Mouse (Mus musculus): ENCODE measurements around the gene Ccdc62.

Ccdc62 gene

DNA sequence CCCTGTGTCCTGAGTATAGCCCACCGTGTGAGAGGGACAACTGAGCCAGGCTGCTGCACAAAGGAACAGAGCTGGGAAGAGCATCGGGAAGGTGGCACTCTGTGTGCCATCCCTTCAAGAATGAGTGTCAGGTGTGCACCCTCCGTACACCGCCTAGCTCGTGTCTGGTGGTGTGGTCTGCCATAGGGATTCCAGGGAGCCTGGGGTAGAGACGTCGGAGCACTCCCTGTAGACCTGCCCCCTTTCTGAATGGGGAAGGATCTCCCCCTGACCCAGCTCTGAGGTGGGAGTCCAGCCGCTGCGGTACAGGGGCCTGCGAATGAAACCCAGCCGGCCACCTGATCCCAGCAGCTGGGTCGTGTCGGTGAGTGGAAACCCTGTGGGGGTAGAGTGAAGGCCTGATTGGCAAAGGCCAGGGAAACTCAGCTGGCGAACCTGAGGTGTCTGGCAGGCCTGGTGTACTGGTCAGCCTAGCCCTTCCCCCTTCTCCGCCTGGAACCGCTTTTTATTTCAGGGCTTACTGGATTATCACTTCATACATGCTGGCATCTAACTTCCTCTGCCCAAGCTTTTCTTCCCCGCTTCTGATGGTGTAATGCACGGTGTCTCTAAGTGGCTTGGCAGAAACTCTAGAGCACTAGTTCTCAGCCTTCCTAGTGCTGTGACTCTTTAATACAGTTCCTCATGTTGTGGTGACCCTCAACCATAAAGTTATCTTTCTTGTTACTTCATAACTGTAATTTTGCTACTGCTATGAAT lies 48.9 kb downstream of the Ccdc62 start:
- no peak for DNase-seq (ENCODE audit: low spot score in 2 of 2)

DNA sequence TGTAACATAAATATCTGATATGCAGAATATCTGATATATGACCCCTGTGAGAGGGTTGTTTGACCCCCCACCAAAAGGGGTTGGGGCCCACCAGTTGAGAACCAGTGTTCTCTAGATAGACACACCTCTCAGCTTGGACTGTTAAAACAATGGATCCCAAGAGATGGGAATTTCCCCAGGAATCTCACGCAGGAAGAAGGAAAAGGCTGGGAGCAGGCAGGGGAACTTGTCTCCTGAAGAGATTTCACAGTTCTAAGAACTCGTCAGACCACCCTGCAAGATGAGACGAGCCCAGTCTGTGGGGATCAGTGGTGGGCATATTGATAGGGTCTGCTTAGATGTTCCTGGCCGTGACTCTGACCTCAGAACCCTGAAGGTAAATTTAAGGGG lies 49.5 kb downstream of the Ccdc62 start:
- DNase-seq (ENCODE audit: low spot score in 2 of 2) = no peak

DNA sequence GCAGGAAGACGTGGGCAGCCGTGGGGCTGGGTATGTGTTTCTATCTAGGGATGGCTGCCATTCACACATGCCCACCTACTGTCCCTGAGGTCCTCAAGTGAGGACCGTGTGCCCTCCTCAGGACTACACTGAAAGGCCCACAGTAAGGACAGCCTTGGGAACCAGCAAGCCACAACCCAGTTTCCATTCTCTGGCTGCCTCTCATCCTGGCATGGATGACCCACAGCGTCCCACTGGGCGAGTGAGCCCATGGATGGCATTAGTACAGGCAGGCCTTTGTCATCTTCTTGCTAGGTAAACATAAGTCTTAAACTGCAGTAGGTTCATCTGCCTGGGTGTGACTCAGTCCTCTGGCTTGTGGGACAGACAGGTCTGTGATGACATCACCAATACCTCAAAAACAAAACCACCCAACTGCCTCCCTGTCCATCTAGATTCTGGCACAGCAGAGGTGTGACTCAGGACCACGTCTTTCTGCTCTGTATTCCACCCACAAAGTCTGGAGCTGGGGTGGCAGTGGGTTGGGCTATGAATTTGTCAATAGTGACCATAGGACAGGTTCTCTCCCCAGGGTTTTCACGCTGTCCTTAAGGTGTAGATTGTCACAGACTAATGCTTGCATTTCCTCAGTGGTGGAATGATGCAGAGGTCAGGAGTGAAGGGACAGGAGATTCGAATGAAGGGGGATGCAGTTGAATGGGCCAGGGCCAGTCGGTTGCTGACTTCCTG lies 50.2 kb downstream of the Ccdc62 start:
- peak in 1 of 2 experiments; percentile 12 for DNase-seq (ENCODE audit: low spot score in 2 of 2)

DNA sequence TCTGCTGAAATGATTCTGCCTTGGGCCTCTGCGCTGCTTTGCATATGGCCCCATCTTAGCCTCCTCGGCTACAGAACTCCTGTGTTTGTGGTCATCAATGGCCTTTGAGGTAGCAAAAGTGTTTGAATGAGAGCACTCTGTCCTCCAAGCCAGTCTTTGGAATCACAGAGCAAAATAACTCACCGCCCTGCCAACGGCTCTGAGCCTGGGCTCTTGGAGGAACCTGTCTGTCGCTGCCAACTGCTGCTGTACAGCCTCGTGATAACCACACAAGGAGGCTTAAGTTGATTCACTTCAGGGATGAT lies 50.7 kb downstream of the Ccdc62 start:
- peak in 1 of 2 experiments; percentile 40 for DNase-seq (ENCODE audit: low spot score in 2 of 2)

DNA sequence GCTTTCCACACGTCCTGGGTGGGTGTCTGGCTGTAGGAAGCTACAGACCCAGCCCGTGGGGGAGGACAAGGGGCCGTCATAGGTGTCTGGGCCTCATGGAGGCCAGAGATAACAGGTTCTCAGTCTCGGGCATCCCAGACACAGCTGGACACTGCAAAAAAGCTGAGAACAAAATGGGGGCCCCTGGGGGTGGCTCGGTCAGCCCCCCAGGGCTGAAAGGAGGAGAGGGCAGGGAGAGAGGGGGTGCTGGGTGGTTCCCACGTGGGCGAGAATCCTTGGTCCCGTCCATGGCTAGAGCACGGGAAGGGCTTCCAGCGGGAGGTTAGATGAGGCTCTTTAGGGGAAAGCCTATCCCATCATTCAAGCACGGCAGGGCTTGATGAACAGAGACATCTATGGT lies 52.4 kb downstream of the Ccdc62 start:
- DNase-seq (ENCODE audit: low spot score in 2 of 2) = no peak

DNA sequence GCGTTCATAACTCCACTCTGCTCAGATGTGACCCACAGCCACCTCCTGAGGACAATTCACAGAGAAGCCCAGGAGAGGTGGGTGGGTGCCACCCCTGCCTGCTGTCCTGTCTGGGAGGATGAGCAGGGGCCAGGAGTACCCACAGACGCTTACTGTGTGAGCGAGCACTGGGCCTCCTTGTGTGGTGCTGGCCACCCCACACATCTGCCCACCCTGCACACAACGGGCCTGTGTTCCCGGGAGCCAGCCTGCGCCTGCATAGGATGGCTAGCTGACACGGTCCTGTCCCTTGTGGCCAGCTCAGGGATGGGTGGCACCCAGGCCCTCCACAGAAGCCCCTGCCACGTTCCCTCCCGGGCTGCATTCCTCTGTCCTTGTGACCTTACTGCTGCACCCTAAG lies 55.0 kb downstream of the Ccdc62 start:
- DNase-seq (ENCODE audit: low spot score in 2 of 2) = no peak

DNA sequence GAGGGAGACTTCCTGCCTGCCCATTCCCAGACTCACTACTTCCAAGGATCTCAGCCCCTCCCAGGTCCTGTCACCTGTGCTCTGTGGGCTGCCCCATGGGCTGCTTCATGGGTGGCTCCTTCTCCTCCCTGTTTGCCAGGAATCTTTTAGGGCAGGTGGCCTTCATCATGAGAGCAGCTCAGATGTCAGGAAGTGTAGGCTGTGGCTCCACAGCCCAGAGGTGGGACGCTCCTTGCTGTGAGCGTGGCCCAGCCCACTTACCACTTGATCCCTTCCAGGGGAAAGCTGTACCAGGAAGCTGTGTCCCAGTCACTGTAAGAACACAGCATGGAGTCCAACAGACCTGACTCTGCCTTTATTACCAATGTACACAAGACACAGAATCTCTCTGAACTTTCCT lies 56.4 kb downstream of the Ccdc62 start:
- no peak for DNase-seq (ENCODE audit: low spot score in 2 of 2)

DNA sequence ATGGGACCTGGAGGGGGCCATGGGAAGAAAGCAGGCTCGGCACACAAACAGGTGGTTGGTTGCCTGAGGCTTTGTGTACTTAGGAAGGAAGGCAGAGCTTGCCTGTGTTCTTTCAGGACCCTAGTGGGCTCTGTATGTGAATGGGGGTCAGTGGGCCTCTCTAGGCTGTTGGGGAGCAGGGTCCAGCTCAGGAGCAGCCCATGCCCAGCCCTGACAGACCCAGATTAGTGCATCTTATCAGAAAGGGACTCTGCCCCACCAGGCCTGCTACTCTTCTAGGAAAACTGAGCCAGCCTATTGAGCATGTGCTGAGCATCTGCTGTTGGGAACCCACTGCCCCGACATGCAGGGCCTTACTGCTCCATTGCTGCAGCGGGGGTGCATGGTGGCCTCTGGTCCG lies 57.0 kb downstream of the Ccdc62 start:
- no peak for DNase-seq (ENCODE audit: low spot score in 2 of 2)

DNA sequence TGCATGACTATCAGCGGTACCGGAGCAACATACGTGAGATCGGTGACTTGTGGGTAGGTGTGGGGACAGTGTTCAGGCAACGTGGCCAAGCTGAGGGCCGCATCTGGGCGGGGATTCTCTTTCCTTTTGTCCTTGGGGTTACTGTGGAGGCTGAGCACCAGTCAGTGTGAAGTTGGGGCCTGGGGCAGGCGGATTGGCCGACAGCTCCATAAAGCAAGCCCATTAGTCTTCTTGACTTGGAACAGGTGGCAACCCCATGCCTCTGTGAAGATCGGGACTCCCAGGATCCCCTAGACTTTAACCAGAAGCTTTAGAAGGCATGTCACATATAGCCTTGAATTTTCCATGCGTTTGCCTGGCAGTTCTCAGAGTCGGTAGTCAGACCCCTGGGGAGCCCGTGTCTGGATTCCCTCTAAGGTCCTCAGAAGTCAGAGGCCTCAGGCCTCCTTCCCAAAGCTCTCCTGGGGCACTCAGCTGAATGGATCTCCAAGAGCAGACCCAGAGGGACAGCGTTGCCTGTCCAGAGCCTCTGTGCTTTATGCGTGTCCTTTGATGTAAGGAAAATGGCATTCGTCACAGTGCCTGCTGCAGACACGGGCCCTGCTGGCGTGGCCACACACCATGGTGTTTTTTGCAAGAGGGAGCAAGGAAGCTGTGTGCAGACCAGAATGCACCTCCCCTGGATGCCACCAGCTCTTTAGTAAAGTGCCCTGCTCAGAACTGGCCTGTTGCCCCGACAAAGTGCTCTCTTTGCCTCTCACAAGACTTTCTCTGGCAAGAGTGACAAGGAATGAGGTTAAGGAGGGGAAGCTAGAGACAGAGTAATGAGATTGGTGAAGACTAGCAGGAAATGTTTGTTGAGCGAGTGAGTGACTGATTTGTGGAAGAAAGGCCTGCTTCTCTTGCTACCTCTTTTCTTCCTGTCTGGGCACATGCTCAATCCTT lies 59.7 kb downstream of the Ccdc62 start:
- DNase-seq (ENCODE audit: low spot score in 2 of 2) = no peak

DNA sequence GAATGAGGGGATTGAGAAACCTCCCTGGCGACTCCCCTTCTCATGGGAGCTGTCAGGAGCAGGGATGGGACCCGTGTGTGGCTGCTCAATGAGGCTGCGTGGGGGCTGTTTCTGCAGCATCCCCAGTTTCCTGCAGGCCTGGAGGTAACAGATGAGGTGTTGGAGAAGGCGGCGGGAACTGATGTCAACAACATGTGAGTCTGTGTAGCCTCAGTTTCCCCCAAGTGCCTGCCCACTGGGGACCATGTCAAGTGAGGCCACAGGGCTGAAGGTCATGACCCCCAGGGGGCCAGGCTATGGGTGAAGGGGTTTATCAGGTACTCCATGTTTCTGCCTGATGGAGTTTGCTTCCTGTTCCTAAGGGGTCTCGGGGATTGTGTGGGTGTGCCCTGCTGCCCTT lies 60.8 kb downstream of the Ccdc62 start:
- no peak for DNase-seq (ENCODE audit: low spot score in 2 of 2)

DNA sequence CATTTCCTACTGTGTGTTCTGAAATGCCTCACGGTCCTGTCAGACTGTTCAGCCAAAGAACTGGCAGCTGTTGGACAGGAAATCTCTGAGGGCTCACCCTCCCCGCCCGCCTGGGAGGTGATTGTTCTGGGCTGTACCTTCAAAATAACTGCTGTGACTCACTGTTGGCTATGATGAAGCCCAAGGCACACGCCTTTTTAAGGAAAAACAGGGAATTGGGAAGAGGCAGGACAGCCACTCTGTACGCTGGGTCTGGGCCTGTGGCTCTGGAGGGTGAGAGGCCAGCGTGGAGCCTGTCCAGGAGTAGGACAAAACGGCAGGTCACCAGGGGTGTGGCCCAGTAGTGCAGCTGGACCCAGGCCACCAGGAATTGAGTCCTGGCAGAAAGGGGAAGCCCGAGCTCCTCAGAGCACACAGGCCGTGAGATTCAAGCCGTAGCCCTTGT lies 61.7 kb downstream of the Ccdc62 start:
- DNase-seq (ENCODE audit: low spot score in 2 of 2) = no peak

DNA sequence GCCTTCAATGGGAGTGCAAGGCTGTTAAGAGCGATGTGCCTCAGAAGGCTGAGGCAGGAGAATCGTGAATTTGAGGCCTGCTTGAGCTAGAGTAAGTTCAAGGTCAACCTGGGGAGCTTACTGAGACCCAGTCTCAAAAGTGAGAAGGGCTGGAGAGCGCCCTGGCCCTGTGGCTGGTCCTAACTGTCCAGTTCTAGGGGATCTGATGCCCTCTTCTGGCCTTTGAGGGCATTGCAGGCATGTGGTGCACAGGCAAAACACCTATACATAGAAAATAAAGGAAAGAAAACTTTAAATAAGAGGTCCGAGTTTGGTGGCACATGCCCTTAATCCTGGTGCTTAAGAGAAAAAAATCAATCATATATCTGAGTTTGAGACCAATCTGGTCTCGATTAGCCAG lies 62.3 kb downstream of the Ccdc62 start:
- peak; percentile 70 to 76 for DNase-seq (ENCODE audit: low spot score in 2 of 2)

DNA sequence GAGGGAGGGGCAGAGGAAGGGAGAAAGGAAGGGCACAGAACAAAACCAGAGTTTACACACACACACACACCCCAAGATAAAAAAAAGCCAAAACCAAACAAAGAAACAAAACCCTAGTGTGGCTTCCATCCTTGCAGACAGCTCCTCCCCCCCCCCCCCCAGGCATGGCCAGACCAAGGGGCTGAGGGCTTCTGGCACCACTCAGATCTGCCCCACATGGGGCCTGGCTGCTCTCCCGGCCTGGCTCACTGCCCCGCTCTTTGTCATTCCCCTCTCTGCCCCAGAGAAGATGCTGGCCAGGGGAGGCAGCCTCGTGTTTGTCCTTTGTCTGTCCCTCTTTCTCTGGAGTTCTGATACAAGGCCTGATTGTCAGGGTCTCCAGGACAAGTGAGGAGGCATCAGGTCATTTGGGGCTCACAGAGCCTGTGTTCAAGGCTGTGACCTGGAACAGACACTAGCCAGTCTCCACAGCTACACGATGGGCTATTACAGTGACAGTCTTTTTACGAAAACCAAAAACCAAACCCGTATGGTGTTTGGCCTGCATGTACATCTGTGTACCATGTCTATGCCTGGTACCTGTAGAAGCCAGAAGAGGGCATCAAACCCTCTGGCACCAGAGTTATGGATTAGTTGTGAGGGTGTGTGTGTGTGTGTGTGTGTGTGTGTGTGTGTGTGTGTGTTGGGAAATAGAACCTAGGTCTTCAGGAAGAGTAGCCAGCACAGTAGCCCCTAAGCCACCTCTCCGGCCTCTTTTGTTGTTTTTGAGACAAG lies 63.0 kb downstream of the Ccdc62 start:
- DNase-seq (ENCODE audit: low spot score in 2 of 2) = peak; percentile 61 to 74

DNA sequence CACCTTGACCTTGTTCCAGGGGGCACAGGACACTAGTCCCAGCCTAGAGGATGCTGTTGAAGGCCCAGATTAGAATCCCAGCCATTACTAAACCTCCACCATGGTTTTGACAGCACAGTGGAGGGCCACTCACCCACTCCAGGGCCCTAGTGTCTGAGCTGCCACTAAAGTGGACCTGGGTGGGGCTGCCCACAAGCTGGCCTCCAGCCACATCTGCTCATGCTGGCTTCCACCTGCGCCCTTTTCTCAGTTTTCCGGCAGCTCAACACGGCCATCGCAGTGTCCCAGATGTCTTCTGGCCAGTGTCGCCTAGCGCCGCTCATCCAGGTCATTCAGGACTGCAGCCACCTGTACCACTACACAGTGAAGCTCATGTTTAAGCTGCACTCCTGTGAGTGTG lies 64.0 kb downstream of the Ccdc62 start:
- no peak for DNase-seq (ENCODE audit: low spot score in 2 of 2)

DNA sequence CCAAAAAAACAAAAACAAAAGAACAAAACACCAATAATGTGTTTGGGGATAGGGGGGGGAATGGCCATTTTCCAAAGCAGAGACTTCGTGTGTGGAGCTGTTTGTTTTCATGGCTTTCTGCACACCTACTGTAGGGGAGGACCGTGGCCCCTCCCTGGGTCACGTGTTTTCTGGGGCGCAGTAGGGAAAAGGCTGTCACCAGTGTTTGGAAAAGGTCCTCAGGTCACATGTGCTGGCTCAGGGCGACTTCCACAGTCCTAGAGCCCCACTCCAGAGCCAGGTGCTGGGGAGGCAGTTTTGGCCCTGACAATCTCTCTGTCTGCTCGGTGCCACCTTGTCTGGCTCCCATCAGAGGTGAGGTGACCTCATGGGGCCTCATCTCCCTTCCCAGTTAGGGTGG lies 64.9 kb downstream of the Ccdc62 start:
- DNase-seq (ENCODE audit: low spot score in 2 of 2) = no peak

DNA sequence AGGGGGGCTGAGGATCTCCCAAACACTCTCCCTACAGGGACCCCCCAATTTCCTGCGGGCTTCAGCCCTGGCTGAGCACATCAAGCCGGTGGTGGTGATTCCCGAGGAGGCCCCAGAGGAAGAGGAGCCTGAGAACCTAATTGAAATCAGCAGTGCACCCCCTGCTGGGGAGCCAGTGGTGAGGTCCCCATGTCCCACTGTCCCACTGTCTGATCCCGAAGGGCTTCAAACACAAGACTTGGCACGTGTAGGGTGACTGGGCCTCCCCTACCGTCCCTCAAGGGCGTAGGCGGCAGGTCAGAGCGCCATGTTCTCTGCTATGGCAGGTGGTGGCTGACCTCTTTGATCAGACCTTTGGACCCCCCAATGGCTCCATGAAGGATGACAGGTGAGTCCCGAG lies 65.7 kb downstream of the Ccdc62 start:
- no peak for DNase-seq (ENCODE audit: low spot score in 2 of 2)

DNA sequence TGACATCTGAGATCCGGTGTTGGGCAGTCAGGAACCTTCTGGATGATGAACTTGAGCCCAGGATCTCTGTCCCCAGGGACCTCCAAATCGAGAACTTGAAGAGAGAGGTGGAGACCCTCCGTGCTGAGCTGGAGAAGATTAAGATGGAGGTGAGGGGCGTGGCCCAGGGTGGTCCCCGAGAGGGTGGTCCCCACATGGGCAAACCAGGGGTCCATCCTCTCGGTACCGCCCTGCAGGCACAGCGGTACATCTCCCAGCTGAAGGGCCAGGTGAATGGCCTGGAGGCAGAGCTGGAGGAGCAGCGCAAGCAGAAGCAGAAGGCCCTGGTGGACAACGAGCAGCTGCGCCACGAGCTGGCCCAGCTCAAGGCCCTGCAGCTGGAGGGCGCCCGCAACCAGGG lies 66.2 kb downstream of the Ccdc62 start:
- no peak for DNase-seq (ENCODE audit: low spot score in 2 of 2)

DNA sequence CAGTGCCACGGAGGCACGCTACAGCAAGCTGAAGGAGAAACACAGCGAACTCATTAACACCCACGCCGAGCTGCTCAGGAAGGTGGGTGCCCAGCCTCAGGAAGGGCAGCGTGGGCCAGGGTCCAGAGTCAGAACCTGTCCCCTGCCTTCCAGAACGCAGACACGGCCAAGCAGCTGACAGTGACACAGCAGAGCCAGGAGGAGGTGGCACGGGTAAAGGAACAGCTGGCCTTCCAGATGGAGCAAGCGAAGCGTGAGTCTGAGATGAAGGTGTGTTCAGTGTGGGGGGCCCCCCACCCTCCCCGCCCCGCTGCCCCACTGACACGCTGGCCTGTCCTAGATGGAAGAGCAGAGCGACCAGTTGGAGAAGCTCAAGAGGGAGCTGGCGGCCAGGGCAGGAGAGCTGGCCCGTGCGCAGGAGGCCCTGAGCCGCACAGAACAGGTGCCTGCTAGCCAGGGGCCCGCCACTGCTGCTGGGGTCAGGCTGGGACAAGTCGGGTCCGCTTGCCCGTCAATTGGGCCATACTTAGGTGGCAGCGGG lies 66.8 kb downstream of the Ccdc62 start:
- no peak for DNase-seq (ENCODE audit: low spot score in 2 of 2)

DNA sequence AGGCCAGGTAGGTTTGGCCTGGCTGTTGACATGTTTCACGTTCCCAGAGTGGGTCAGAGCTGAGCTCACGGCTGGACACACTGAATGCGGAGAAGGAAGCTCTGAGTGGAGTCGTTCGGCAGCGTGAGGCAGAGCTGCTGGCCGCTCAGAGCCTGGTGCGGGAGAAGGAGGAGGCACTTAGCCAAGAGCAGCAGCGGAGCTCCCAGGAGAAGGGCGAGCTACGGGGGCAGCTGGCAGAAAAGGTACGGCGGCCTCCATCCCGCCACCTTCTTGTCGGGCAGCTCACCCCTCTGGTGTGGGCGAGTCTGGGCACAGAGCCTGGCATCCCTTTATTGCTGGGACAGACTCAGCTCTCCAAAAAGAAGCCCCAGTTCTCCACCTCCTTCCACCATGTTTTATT lies 67.3 kb downstream of the Ccdc62 start:
- DNase-seq (ENCODE audit: low spot score in 2 of 2) = peak; percentile 41 to 66

DNA sequence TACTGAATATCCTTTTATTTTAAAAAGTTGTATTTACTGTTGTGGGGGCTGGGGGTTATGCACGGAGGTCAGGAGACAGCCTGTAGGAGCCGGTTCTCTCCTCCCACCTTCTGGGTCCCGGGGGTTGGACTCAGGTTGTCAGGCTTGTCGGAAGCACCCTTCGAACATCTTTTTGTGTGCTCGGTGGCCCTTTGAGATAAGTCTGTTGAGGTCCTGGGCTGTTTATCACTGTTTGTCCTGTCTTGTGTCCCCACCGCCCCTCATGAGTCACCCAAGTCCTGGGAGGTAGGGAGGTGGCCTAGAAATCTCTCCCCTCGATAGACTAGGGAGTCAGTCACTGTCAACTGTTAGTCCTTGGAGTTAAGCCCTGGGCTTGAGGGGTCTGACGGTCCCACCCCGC lies 67.9 kb downstream of the Ccdc62 start:
- no peak for DNase-seq (ENCODE audit: low spot score in 2 of 2)

DNA sequence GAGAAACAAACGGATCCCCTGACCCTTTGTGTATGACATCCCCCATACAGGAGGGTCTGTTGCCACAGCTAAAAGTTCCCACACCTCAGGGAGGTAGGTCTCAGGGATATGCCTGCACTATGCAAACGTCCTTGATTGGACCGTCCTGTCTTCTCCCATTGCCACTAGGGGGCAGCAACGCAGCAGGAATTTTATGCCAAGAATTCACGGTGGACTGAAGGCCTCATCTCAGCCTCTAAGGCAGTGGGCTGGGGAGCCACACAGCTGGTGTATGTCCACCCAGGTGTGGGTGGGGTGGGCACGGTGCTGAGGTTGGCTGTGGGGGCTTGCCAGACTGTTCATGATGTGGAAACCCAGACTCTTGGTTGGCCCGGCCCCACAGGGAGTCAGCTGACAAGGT lies 70.3 kb downstream of the Ccdc62 start:
- DNase-seq (ENCODE audit: low spot score in 2 of 2) = peak; percentile 79 to 81
